Mouse (Mus musculus): ENCODE measurements around the gene Zfp13.

GRCm38 (mm10) chr17:23620351-23620750, 21.1 kb upstream of the Zfp13 start:
- TF ChIP-seq ZC3H11A (IDR thresholded peaks at IDR 0.05; ENCODE audit: borderline replicate concordance, low read depth, low read length) (no peak), ZNF384 (IDR thresholded peaks at IDR 0.05; ENCODE audit: low read depth, low read length) (no peak), CHD2 (IDR thresholded peaks at IDR 0.05; ENCODE audit: low read depth, low read length) (no peak), MAFK (IDR thresholded peaks at IDR 0.05; ENCODE audit: insufficient read depth, low read depth, low read length) (no peak)
